Mouse (Mus musculus) hindbrain, embryonic 11.5 days (tissue): ENCODE results near the gene Ssh2. TPM values are rescaled to one million over a fixed set of nuclear protein-coding genes. Genes with fewer than 3 reads are reported as not detected.

ENCODE experiments used
- ATAC-seq: fragments of 200-750 bp; cut with Nextera tagmentation; 2 replicates; pipeline ENCODE4 v1.8.0; 2017; ENCODE audit warnings: mild to moderate bottlenecking, moderate TSS enrichment, moderate library complexity; ENCODE audit not compliant: low FRiP score
- DNase-seq: peaks from one replicate; pipeline ENCODE4 v3.0.0-alpha.2; 2015; ENCODE audit warnings: low spot score
- H3K27ac ChIP-seq: fragments of 300-500 bp; sonication (generic); 2 replicates; pipeline ENCODE4 v1.5.1; 2014; ENCODE audit warnings: mild to moderate bottlenecking, low read depth, low read length
- H3K27me3 ChIP-seq: fragments of 300-500 bp; sonication (generic); 2 replicates; pipeline ENCODE4 v1.6.1; 2014; ENCODE audit warnings: mild to moderate bottlenecking, low read length, moderate library complexity, mixed read lengths; ENCODE audit not compliant: control insufficient read depth, insufficient read depth
- H3K36me3 ChIP-seq: fragments of 300-500 bp; sonication (generic); 2 replicates; pipeline ENCODE4 v1.6.1; 2014; ENCODE audit warnings: mild to moderate bottlenecking, low read length, moderate library complexity, mixed read lengths; ENCODE audit not compliant: control insufficient read depth, insufficient read depth
- H3K4me1 ChIP-seq: fragments of 300-500 bp; sonication (generic); replicated peaks from 2 replicates; pipeline ENCODE4 v1.6.1; 2014; ENCODE audit warnings: low read length, mixed read lengths; ENCODE audit not compliant: control insufficient read depth, insufficient read depth
- H3K4me2 ChIP-seq: fragments of 300-500 bp; sonication (generic); replicated peaks from 2 replicates; pipeline ENCODE4 v1.6.1; 2014; ENCODE audit warnings: mild to moderate bottlenecking, low read depth, low read length
- H3K4me3 ChIP-seq: fragments of 300-500 bp; sonication (generic); 2 replicates; pipeline ENCODE4 v1.5.1; 2014; ENCODE audit warnings: low read depth, low read length
- H3K9ac ChIP-seq: fragments of 300-500 bp; sonication (generic); 2 replicates; pipeline ENCODE4 v1.6.1; 2014; ENCODE audit warnings: low read depth, low read length
- H3K9me3 ChIP-seq: fragments of 300-500 bp; sonication (generic); 2 replicates; pipeline ENCODE4 v1.6.1; 2016; ENCODE audit warnings: low read length; ENCODE audit not compliant: control insufficient read depth
- WGBS: fragments of 180-500 bp; shearing (Covaris S2); extraction: QIAGEN DNeasy Blood & Tissue Kit; methylation state at CpG from one replicate; pipeline ENCODE4 v1.1.7; 2014; 5-methylcytosine and 5-hydroxymethylcytosine counted together
- polyA plus RNA-seq: library from polyadenylated mRNA; unstranded; fragments of >200 nt; fragmentation: Nextera tagmentation; extraction: Ambion mirVana; gene quantifications from 2 replicates; pipeline ENCODE4 v1.2.1, GENCODE M21; 2014

Gene Ssh2
- polyA plus RNA-seq, 1 experiment from 2014 or later: 17.4 TPM

DNA sequence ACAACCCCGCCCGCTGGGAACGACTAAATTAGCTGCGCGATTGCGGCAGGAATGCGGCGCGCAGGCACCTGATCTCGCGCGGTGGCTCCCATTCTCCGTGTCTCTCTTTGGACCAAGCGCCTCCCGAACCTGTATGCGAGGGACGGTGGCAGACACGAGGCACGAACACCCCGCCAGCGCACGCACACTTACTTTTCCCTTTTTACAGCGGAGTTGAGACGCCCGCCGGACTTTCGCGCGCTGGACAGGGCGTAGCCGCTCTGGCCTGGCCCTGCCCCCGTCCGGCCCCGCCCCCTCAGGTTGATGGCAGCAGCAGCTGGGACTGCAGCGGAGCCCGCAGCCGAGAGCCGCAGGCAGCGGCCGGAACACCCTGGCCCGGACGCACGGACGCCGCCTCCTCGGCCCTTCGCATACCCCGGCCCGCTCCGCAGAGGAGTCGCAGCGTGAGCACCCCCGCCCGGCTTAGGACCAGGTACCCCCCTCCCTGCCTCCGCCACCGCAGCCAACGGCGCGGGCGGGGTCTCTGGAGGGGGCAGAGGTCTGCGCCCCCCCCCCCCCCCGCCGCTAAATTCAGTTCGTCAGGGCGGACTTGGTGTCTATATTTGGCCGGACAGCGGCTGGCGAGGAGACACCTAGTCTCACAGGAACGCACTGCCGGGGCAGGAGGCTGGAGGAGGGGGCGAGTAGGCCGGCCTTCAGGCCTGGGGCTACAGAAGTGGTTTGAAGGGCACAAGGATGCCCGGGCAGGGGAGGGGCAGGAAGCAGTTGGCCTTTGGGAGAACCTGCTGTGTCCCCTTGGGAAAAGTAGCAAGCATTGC is 246.4 kb downstream of the Ssh2 start, which contains the start of gene Coro6:
Coro6 (plus strand) TSS at position 129 of the 818 bp plus-strand sequence.
- Histone ChIP-seq H3K4me3 (peak within 1 kb of the TSS; percentile 36), H3K9me3 (no peaks in the 10 kb centered on the region), H3K4me2 (peak within 1 kb of the TSS; percentile 87), H3K36me3 (no peaks in the 10 kb centered on the region), H3K27ac (no peak within 1 kb of the TSS), H3K27me3 (peaks cover 31% of the 10 kb centered on the region), H3K4me1 (peaks cover 2% of the 10 kb centered on the region; the same call in 1 of the 2 replicates), H3K9ac (peak within 1 kb of the TSS; percentile 29; the same call in 1 of the 2 replicates)
- DNase-seq (peak; percentile 76), ATAC-seq (peak; percentile 63; the same call in 1 of the 2 replicates)
- under 1% methylated on average over 57 of the region's 73 CpGs for WGBS

GRCm38 (mm10) chr11:77463101-77463445 is 247.0 kb downstream of the Ssh2 start:
- Histone ChIP-seq H3K9me3 (no peaks in the 10 kb centered on the region), H3K4me2 (peak overlapping the region; percentile 87; the same call in 1 of the 2 replicates), H3K9ac (no peak overlapping the region), H3K27me3 (peaks cover 36% of the 10 kb centered on the region), H3K27ac (no peak overlapping the region), H3K4me1 (peaks cover 7% of the 10 kb centered on the region; the same call in 1 of the 2 replicates), H3K36me3 (no peaks in the 10 kb centered on the region), H3K4me3 (no peak overlapping the region)
- no peak for ATAC-seq
- 50% methylated on average over 8 of the region's 8 CpGs for WGBS
- DNase-seq: no peak

GRCm38 (mm10) chr11:77463786-77464185 is 247.7 kb downstream of the Ssh2 start:
- no peak overlapping the region for H3K27ac ChIP-seq
- H3K36me3 ChIP-seq: no peaks in the 10 kb centered on the region
- no peaks in the 10 kb centered on the region for H3K9me3 ChIP-seq
- H3K27me3 ChIP-seq: peaks cover 37% of the 10 kb centered on the region
- DNase-seq (no peak), ATAC-seq (no peak)
- H3K4me2 ChIP-seq: no peak overlapping the region
- peaks cover 7% of the 10 kb centered on the region; the same call in 1 of the 2 replicates for H3K4me1 ChIP-seq
- H3K9ac ChIP-seq: no peak overlapping the region
- 74% methylated on average over 10 of the region's 10 CpGs for WGBS
- no peak overlapping the region for H3K4me3 ChIP-seq

DNA sequence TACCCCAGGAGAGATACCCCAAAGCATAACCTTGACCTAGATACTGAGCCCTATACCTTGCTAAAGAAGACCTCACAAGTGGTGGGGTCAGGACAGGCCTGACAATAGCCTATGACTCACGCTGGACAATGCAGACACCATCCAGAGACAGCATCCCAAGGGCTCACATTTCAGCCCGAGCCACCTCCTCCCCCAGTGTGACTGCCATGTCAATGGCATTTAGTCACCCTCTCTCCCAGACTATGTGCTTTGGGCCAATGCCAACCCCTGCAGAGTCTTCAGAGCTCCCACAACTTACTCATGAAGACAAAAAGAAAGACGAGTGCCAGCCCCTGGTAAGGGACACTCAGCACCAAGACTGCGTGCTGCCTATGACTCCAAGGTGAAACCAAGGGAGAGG is 248.6 kb downstream of the Ssh2 start:
- Histone ChIP-seq H3K4me1 (peaks cover 7% of the 10 kb centered on the region; the same call in 1 of the 2 replicates), H3K27me3 (peaks cover 37% of the 10 kb centered on the region), H3K4me2 (no peak overlapping the region), H3K4me3 (no peak overlapping the region), H3K9me3 (no peaks in the 10 kb centered on the region), H3K27ac (no peak overlapping the region), H3K9ac (no peak overlapping the region), H3K36me3 (no peaks in the 10 kb centered on the region)
- WGBS: 64% methylated on average over 4 of the region's 4 CpGs
- DNase-seq (no peak), ATAC-seq (no peak)

DNA sequence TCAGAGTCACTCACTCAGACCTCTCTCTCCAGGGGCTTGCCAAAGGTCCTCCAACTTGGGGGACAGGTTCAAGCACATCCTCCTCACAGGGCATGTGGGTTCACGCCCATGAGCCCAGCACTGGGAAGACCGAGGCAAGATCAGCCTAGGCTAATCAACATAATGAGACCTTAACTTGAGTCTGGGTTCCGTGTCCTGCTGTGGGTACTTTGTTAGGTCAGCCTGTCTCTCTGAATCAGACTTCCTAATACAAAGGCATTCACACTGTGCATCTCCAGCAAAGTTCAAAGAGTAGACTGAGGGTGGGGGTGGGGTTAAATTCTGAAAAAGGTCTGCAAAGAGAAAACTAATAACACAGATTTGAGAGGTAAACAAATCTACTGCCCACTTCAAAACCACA is 249.0 kb downstream of the Ssh2 start:
- DNase-seq (no peak), ATAC-seq (no peak)
- peaks cover 37% of the 10 kb centered on the region for H3K27me3 ChIP-seq
- H3K4me1 ChIP-seq: peaks cover 7% of the 10 kb centered on the region; the same call in 1 of the 2 replicates
- 49% methylated on average over 3 of the region's 3 CpGs for WGBS
- no peak overlapping the region for H3K4me3 ChIP-seq
- H3K27ac ChIP-seq: no peak overlapping the region
- H3K4me2 ChIP-seq: no peak overlapping the region
- no peaks in the 10 kb centered on the region for H3K9me3 ChIP-seq
- H3K36me3 ChIP-seq: no peaks in the 10 kb centered on the region
- H3K9ac ChIP-seq: no peak overlapping the region

- Histone ChIP-seq H3K36me3 (peaks cover 1% of the 10 kb centered on the region; the same call in 1 of the 2 replicates), H3K27ac (no peak overlapping the region), H3K4me2 (no peak overlapping the region), H3K4me3 (no peak overlapping the region), H3K27me3 (peaks cover 32% of the 10 kb centered on the region), H3K9me3 (no peaks in the 10 kb centered on the region), H3K4me1 (peaks cover 7% of the 10 kb centered on the region; the same call in 1 of the 2 replicates), H3K9ac (no peak overlapping the region)
- ATAC-seq: no peak
- no peak for DNase-seq
- WGBS: 36% methylated on average over 9 of the region's 9 CpGs
These were observed 250.5 kb downstream of the Ssh2 start for GRCm38 (mm10) chr11:77466544-77466943.

GRCm38 (mm10) chr11:77467157-77467556 is 251.1 kb downstream of the Ssh2 start:
- ATAC-seq: peak; percentile 22; the same call in 1 of the 2 replicates
- Histone ChIP-seq H3K4me2 (no peak overlapping the region), H3K9me3 (no peaks in the 10 kb centered on the region), H3K9ac (no peak overlapping the region), H3K27me3 (peaks cover 29% of the 10 kb centered on the region), H3K27ac (no peak overlapping the region), H3K4me1 (peaks cover 7% of the 10 kb centered on the region; the same call in 1 of the 2 replicates), H3K36me3 (peaks cover 4% of the 10 kb centered on the region; the same call in 1 of the 2 replicates), H3K4me3 (no peak overlapping the region)
- peak; percentile 57 for DNase-seq
- WGBS: 2% methylated on average over 25 of the region's 25 CpGs

DNA sequence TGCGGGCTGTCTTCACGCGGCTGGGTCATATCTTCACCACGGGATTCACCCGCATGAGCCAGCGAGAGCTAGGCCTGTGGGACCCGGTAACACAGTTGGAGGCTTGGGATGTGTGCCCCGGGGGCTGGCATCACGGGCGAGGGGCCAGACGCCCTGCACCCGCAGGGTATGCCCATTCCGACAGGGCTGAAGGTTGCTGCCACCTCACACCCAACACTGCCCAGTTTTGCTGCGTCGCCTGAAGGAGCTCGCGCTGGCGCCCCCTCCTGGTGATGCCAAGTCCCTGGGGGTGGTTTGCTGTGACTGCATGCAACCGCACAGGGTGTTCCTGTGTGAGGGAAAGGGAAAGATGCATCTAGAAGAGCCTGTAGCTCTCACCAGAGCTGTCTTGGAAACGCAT is 251.7 kb downstream of the Ssh2 start:
- Histone ChIP-seq H3K9ac (no peak overlapping the region), H3K4me2 (no peak overlapping the region; the same call in 1 of the 2 replicates), H3K9me3 (no peaks in the 10 kb centered on the region), H3K4me1 (0 out of 2 replicates have a peak, but pooled peaks cover 6% of the 10 kb centered on the region), H3K4me3 (no peak overlapping the region), H3K27ac (no peak overlapping the region), H3K36me3 (peaks cover 4% of the 10 kb centered on the region; the same call in 1 of the 2 replicates), H3K27me3 (peaks cover 25% of the 10 kb centered on the region)
- DNase-seq: peak; percentile 78
- 15% methylated on average over 17 of the region's 20 CpGs for WGBS
- ATAC-seq: no peak
